Mouse (Mus musculus) midbrain, embryonic 11.5 days (tissue): ENCODE data around the gene Efr3b. TPM values are rescaled to one million over a fixed set of nuclear protein-coding genes. Genes with fewer than 3 reads are reported as not detected.

ENCODE experiments used
- ATAC-seq: fragments of 200-750 bp; cut with Nextera tagmentation; 2 replicates; pipeline ENCODE4 v1.8.0; 2017; ENCODE audit warnings: moderate TSS enrichment, moderate library complexity; ENCODE audit not compliant: low FRiP score
- DNase-seq: peaks from one replicate; pipeline ENCODE4 v3.0.0; 2015; ENCODE audit warnings: low spot score; ENCODE audit errors: missing footprints
- H3K27ac ChIP-seq: fragments of 300-500 bp; sonication (generic); 2 replicates; pipeline ENCODE4 v1.5.1; 2014; ENCODE audit warnings: low read depth, low read length
- H3K27me3 ChIP-seq: fragments of 300-500 bp; sonication (generic); 2 replicates; pipeline ENCODE4 v1.6.1; 2014; ENCODE audit warnings: mild to moderate bottlenecking, low read length, moderate library complexity, mixed read lengths; ENCODE audit not compliant: control insufficient read depth, insufficient read depth
- H3K36me3 ChIP-seq: fragments of 300-500 bp; sonication (generic); 2 replicates; pipeline ENCODE4 v1.6.1; 2014; ENCODE audit warnings: mild to moderate bottlenecking, low read length, moderate library complexity, mixed read lengths; ENCODE audit not compliant: control insufficient read depth, insufficient read depth
- H3K4me1 ChIP-seq: fragments of 300-500 bp; sonication (generic); 2 replicates; pipeline ENCODE4 v1.6.1; 2014; ENCODE audit warnings: low read length; ENCODE audit not compliant: control insufficient read depth, insufficient read depth
- H3K4me2 ChIP-seq: fragments of 300-500 bp; sonication (generic); 2 replicates; pipeline ENCODE4 v1.6.1; 2014; ENCODE audit warnings: mild to moderate bottlenecking, moderate library complexity
- H3K4me3 ChIP-seq: fragments of 300-500 bp; sonication (generic); 2 replicates; pipeline ENCODE4 v1.5.1; 2014; ENCODE audit warnings: low read depth, low read length
- H3K9ac ChIP-seq: fragments of 300-500 bp; sonication (generic); 2 replicates; pipeline ENCODE4 v1.6.1; 2014; ENCODE audit warnings: low read length
- H3K9me3 ChIP-seq: fragments of 300-500 bp; sonication (generic); 2 replicates; pipeline ENCODE4 v1.6.1; 2016; ENCODE audit warnings: low read length; ENCODE audit not compliant: control insufficient read depth
- WGBS: fragments of 180-500 bp; shearing (Covaris S2); extraction: QIAGEN DNeasy Blood & Tissue Kit; methylation state at CpG from one replicate; pipeline ENCODE4 v1.1.7; 2014; 5-methylcytosine and 5-hydroxymethylcytosine counted together
- polyA plus RNA-seq: library from polyadenylated mRNA; unstranded; fragments of >200 nt; fragmentation: Nextera tagmentation; extraction: Ambion mirVana; gene quantifications from 2 replicates; pipeline ENCODE4 v1.2.1, GENCODE M21; 2014

Gene Efr3b
- polyA plus RNA-seq, 1 experiment from 2014 or later: 11.7 TPM

DNA sequence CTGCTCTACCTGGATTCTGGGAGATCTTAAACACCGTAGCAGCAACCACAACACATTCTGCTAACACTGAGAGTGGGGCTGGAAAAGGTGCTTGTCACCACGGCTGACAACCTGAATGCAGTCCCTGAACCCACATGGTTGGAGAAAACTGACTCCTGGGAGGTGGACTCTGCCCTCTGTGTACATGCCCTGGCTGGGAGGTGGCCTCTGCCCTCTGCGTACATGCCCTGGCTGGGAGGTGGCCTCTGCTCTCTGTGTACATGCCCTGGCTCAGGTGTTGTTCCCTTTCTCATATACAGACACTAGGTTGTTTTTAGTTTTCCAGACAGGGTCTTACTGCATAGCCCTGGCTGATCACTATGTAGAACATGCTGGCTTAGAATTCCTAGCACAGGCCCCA lies 119.3 kb downstream of the Efr3b start:
- H3K4me2 ChIP-seq: no peak overlapping the region
- no peaks in the 10 kb centered on the region for H3K9me3 ChIP-seq
- H3K9ac ChIP-seq: no peak overlapping the region
- ATAC-seq (no peak), DNase-seq (no peak)
- peaks cover 9% of the 10 kb centered on the region for H3K4me1 ChIP-seq
- H3K36me3 ChIP-seq: no peaks in the 10 kb centered on the region
- H3K4me3 ChIP-seq: no peak overlapping the region
- no peak overlapping the region for H3K27ac ChIP-seq
- 81% methylated on average over 3 of the region's 3 CpGs for WGBS
- no peaks in the 10 kb centered on the region for H3K27me3 ChIP-seq

GRCm38 (mm10) chr12:3918577-3918976 lies 120.1 kb downstream of the Efr3b start:
- no peak for ATAC-seq
- no peak overlapping the region for H3K9ac ChIP-seq
- H3K27ac ChIP-seq: no peak overlapping the region
- H3K36me3 ChIP-seq: no peaks in the 10 kb centered on the region
- H3K4me3 ChIP-seq: no peak overlapping the region
- peaks cover 9% of the 10 kb centered on the region for H3K4me1 ChIP-seq
- WGBS: 74% methylated on average over 3 of the region's 3 CpGs
- H3K27me3 ChIP-seq: no peaks in the 10 kb centered on the region
- H3K9me3 ChIP-seq: no peaks in the 10 kb centered on the region
- no peak for DNase-seq
- no peak overlapping the region for H3K4me2 ChIP-seq

DNA sequence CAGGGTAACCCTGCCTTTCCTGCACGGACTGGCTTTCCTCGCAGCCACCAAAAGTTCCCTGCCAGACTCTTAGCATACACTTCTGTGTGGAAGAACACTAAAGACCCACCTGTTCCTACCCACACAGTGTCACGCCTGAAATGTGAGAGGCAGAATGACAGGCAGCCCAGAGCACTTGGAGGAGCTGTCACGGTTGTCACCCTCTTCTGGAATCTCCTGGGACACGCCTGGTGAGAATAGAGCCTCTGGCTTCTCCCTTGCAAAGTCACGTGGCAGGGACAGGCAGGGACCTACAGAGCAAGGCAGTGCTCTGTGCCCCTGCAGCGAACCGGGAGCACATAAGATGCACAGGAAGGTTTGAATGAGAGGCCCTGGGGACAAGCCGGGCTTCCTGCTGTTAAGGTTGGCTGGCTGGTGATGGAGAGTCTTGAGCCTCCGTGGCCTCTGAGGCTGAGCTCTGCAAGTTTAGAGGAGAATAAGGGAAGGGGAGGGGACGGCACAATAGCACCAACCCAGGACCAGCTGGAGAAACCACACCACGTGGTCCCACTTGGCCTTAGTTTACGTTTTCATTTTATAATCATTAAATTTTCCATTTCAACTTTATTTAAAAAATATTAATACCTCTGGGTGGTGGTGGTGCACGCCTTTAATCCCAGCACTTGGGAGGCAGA lies 120.9 kb downstream of the Efr3b start:
- Histone ChIP-seq H3K4me1 (peaks cover 9% of the 10 kb centered on the region), H3K4me3 (no peak overlapping the region), H3K4me2 (no peak overlapping the region), H3K27ac (no peak overlapping the region), H3K9me3 (no peaks in the 10 kb centered on the region), H3K9ac (no peak overlapping the region), H3K36me3 (no peaks in the 10 kb centered on the region), H3K27me3 (no peaks in the 10 kb centered on the region)
- ATAC-seq (peak; percentile 76), DNase-seq (no peak)
- 22% methylated on average over 14 of the region's 14 CpGs for WGBS

DNA sequence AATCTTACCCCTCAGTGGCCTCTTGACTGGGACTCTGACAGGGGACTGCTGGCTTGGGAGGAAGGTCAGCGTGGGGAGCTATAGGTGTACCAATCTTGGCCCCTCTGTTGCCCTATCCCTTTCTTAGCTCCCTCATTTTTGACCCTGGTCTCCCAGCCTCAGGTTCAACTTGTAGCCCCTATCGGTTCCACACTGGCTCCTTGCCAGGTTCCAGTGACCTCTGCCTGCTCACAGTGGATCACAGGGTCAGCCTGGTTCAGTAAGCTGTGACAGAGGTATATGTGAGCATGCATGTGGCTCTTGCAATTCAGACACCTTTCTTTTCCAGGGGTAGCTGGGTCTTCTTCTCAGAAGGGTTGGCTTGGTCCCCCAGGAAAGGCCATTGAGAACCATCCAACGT lies 122.9 kb downstream of the Efr3b start:
- DNase-seq: no peak
- ATAC-seq: no peak

More for the DNA sequence above, 122.9 kb downstream of the Efr3b start:
- no peak overlapping the region for H3K4me2 ChIP-seq
- H3K9me3 ChIP-seq: no peaks in the 10 kb centered on the region
- no peak overlapping the region for H3K9ac ChIP-seq
- H3K27ac ChIP-seq: no peak overlapping the region
- H3K36me3 ChIP-seq: no peaks in the 10 kb centered on the region
- peaks cover 7% of the 10 kb centered on the region for H3K4me1 ChIP-seq
- H3K4me3 ChIP-seq: no peak overlapping the region
- WGBS: 91% methylated on average over 3 of the region's 3 CpGs
- H3K27me3 ChIP-seq: no peaks in the 10 kb centered on the region

Other genes with a start within 250 kb of the Efr3b start
- 49.6 and 56.5 TPM in 2 replicates for gene Dnmt3a, start 232.9 kb downstream of the Efr3b start, polyA plus RNA-seq
- 6.9 and 7.3 TPM in 2 replicates for gene Pomc, start 84.0 kb downstream of the Efr3b start, polyA plus RNA-seq
- gene Dnajc27, start 43.7 kb upstream of the Efr3b start, polyA plus RNA-seq: 9.9 and 11.4 TPM in 2 replicates
- 2.2 and 2.7 TPM in 2 replicates for gene Adcy3, start 94.2 kb upstream of the Efr3b start, polyA plus RNA-seq
- gene Ptrhd1, start 195.1 kb upstream of the Efr3b start, polyA plus RNA-seq: 5.8 and 6.5 TPM in 2 replicates
- gene Cenpo, start 195.4 kb upstream of the Efr3b start, polyA plus RNA-seq: 19.7 and 21.9 TPM in 2 replicates